Mouse (Mus musculus): Measurements from ENCODE around the gene Heg1.
A peak's percentile ranks its signal among the peaks of the same experiment; 100 is the strongest.

GRCm38 (mm10) chr16:33723241-33723640 lies 39.1 kb downstream of the Heg1 start:
- no peak for TF ChIP-seq EP300 (IDR thresholded peaks at IDR 0.05; ENCODE audit: low read depth)
- TF ChIP-seq CTCF (IDR thresholded peaks at IDR 0.05; ENCODE audit: low read depth) = peak; percentile 24; the same call in 1 of the 2 replicates
